Mouse (Mus musculus) intestine, postnatal 0 days (tissue): ENCODE results near the gene Manea. TPM values are rescaled to one million over a fixed set of nuclear protein-coding genes. Genes with fewer than 3 reads are reported as not detected.
"Not testable (repeated sequence)": the region's sequence is repeated elsewhere in the genome, so short reads cannot be mapped to it uniquely, and the experiment has no call there.

ENCODE experiments used
- ATAC-seq: fragments of 200-750 bp; cut with Nextera tagmentation; 2 replicates; pipeline ENCODE4 v1.8.0; 2017; ENCODE audit warnings: mild to moderate bottlenecking, moderate TSS enrichment, moderate library complexity
- H3K27ac ChIP-seq: fragments of 300-500 bp; sonication (generic); 2 replicates; pipeline ENCODE4 v1.5.1; 2014; ENCODE audit warnings: mild to moderate bottlenecking, low read depth, low read length, moderate library complexity
- H3K27me3 ChIP-seq: fragments of 300-500 bp; sonication (generic); replicated peaks from 2 replicates; pipeline ENCODE4 v1.6.1; 2014; ENCODE audit warnings: low read length, mixed read lengths; ENCODE audit not compliant: control insufficient read depth, insufficient read depth
- H3K36me3 ChIP-seq: fragments of 300-500 bp; sonication (generic); 2 replicates; pipeline ENCODE4 v1.6.1; 2014; ENCODE audit warnings: mild to moderate bottlenecking, moderate library complexity; ENCODE audit not compliant: control insufficient read depth, insufficient read depth
- H3K4me1 ChIP-seq: fragments of 300-500 bp; sonication (generic); replicated peaks from 2 replicates; pipeline ENCODE4 v1.6.1; 2014; ENCODE audit warnings: antibody characterized with exemption, low read length, mixed read lengths; ENCODE audit not compliant: control insufficient read depth, insufficient read depth
- H3K4me2 ChIP-seq: fragments of 300-500 bp; sonication (generic); replicated peaks from 2 replicates; pipeline ENCODE4 v1.6.1; 2014; ENCODE audit warnings: low read depth, mild to moderate bottlenecking, moderate library complexity
- H3K4me3 ChIP-seq: fragments of 300-500 bp; sonication (generic); 2 replicates; pipeline ENCODE4 v1.5.1; 2014; ENCODE audit warnings: low read depth, low read length
- H3K9ac ChIP-seq: fragments of 300-500 bp; sonication (generic); 2 replicates; pipeline ENCODE4 v1.6.1; 2014; ENCODE audit warnings: mild to moderate bottlenecking, low read depth, low read length
- H3K9me3 ChIP-seq: fragments of 300-500 bp; sonication (generic); 2 replicates; pipeline ENCODE4 v1.6.1; 2016; ENCODE audit warnings: mixed run types; ENCODE audit not compliant: control insufficient read depth
- CTCF ChIP-seq: sonication (generic); IDR thresholded peaks from 2 replicates; pipeline ENCODE4 v1.5.1; 2016; ENCODE audit warnings: low read depth, mild to moderate bottlenecking, control low read depth, antibody characterized with exemption, moderate library complexity
- WGBS: fragments of 180-500 bp; shearing (Covaris S2); extraction: QIAGEN DNeasy Blood & Tissue Kit; methylation state at CpG from one replicate; pipeline ENCODE4 v1.1.7; 2014; 5-methylcytosine and 5-hydroxymethylcytosine counted together
- polyA plus RNA-seq: library from polyadenylated mRNA; unstranded; fragments of >200 nt; fragmentation: Nextera tagmentation; extraction: Ambion mirVana; gene quantifications from 2 replicates; pipeline ENCODE4 v1.2.1, GENCODE M21; 2015

Manea gene
- polyA plus RNA-seq, 1 experiment from 2014 or later, result 5.0 TPM

- H3K4me1 ChIP-seq, result peaks cover 6% of the 10 kb centered on the region
- no peak for ATAC-seq
- no peaks in the 10 kb centered on the region for H3K27me3 ChIP-seq
- H3K27ac ChIP-seq, result no peak overlapping the region
- H3K9ac ChIP-seq, result no peak overlapping the region
- no peaks in the 10 kb centered on the region for H3K9me3 ChIP-seq
- H3K36me3 ChIP-seq, result no peaks in the 10 kb centered on the region; the same call in 1 of the 2 replicates
- no peak overlapping the region for H3K4me2 ChIP-seq
- no peak overlapping the region for H3K4me3 ChIP-seq
- TF ChIP-seq CTCF, result no peak
Observed at GRCm38 (mm10) chr4:26342346-26342745, 4.3 kb downstream of the Manea start.

DNA sequence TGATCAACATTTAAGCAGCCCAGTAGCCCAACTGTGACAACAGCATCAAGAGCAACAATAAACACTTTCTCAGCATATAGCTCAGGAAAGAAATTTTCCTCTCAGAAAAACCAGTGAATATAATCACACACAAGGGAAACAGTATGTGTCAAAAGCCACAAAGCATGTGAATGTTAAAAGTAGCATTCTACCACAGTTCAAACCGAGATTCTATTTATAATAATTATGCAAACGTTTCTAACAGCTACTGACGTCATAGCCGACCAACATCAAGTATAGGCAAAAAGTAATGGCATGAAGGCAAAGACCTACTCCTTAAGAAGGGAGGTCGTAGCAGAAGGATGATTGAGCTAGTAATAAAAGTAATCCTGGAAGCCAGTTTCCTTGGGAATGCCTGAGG lies 8.1 kb downstream of the Manea start:
- H3K4me2 ChIP-seq, result no peak overlapping the region
- H3K4me3 ChIP-seq, result no peak overlapping the region
- 81% methylated on average over 5 of the region's 5 CpGs for WGBS
- H3K27ac ChIP-seq, result no peak overlapping the region
- no peaks in the 10 kb centered on the region for H3K4me1 ChIP-seq
- TF ChIP-seq CTCF, result no peak
- no peak overlapping the region for H3K9ac ChIP-seq
- H3K36me3 ChIP-seq, result no peaks in the 10 kb centered on the region; the same call in 1 of the 2 replicates
- ATAC-seq, result no peak
- no peaks in the 10 kb centered on the region for H3K9me3 ChIP-seq
- no peaks in the 10 kb centered on the region for H3K27me3 ChIP-seq

- H3K4me3 ChIP-seq, result no peak overlapping the region
- 96% methylated on average over 5 of the region's 5 CpGs for WGBS
Observed at GRCm38 (mm10) chr4:26336563-26336962, 10.1 kb downstream of the Manea start.

GRCm38 (mm10) chr4:26304731-26305130 lies 42.0 kb downstream of the Manea start:
- H3K9ac ChIP-seq, H3K27ac ChIP-seq, H3K4me1 ChIP-seq, H3K9me3 ChIP-seq, H3K4me2 ChIP-seq, ATAC-seq, H3K27me3 ChIP-seq, H3K4me3 ChIP-seq, H3K36me3 ChIP-seq: not testable (repeated sequence)
- WGBS, result 88% methylated on average over 1 of the region's 1 CpGs

More at GRCm38 (mm10) chr4:26336563-26336962, 10.1 kb downstream of the Manea start:
- no peak overlapping the region for H3K27ac ChIP-seq
- ATAC-seq, result no peak
- no peak overlapping the region for H3K4me2 ChIP-seq
- H3K9me3 ChIP-seq, result no peaks in the 10 kb centered on the region
- no peaks in the 10 kb centered on the region; the same call in 1 of the 2 replicates for H3K36me3 ChIP-seq
- H3K4me1 ChIP-seq, result no peaks in the 10 kb centered on the region
- no peaks in the 10 kb centered on the region for H3K27me3 ChIP-seq
- no peak overlapping the region for H3K9ac ChIP-seq
- TF ChIP-seq CTCF, result no peak

GRCm38 (mm10) chr4:26277112-26277716 lies 69.5 kb downstream of the Manea start:
- no peaks in the 10 kb centered on the region for H3K27me3 ChIP-seq
- no peaks in the 10 kb centered on the region for H3K4me1 ChIP-seq
- H3K9me3 ChIP-seq, result no peaks in the 10 kb centered on the region
- no peaks in the 10 kb centered on the region for H3K36me3 ChIP-seq
- H3K4me3 ChIP-seq, result no peak overlapping the region
- TF ChIP-seq CTCF, result no peak
- H3K9ac ChIP-seq, result no peak overlapping the region
- WGBS, result 30% methylated on average over 1 of the region's 1 CpGs
- no peak for ATAC-seq
- no peak overlapping the region for H3K4me2 ChIP-seq
- no peak overlapping the region for H3K27ac ChIP-seq

DNA sequence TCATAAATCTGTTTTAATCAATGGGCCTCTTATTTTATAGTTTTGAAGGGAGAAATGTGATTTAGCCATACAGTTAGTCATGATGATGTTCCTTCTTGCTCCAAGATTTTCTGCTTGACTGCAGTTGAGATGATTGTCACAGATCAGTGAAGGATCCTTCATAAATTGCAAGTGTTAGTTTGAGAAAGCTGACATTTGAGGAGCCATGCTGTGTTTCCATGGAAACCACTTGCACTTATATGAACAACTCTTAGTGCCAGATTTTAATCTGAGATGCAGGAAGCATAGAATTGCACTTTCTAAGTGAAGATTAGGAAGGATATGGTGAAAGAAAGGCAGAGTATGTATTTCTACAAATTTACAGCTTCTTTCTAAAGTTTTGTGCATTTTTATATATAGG lies 70.4 kb downstream of the Manea start:
- Histone ChIP-seq H3K27ac (no peak overlapping the region), H3K9me3 (no peaks in the 10 kb centered on the region), H3K36me3 (no peaks in the 10 kb centered on the region), H3K27me3 (no peaks in the 10 kb centered on the region), H3K4me1 (no peaks in the 10 kb centered on the region), H3K4me3 (no peak overlapping the region), H3K9ac (no peak overlapping the region), H3K4me2 (no peak overlapping the region)
- ATAC-seq, result no peak
- TF ChIP-seq CTCF, result no peak

DNA sequence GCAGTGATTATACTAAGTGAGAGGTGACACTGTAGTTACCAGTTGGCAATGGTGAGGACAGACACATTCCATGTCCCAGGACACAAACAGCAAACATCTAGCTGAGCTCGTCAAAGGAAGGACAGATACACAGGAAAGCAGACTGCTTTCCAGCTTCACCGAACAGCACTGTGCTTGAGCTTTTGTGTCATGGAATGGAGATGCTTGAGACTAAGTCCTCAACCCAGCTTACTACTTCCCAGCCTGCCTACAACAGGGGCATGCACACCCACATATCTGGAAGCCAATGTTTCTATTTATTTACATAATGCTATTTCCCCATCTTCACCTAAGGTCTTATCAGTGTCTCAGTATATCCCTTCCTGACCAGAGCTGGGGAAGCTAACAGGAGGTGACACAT lies 70.9 kb downstream of the Manea start:
- Histone ChIP-seq H3K4me3 (no peak overlapping the region), H3K4me2 (no peak overlapping the region), H3K9ac (no peak overlapping the region), H3K27ac (no peak overlapping the region), H3K4me1 (no peaks in the 10 kb centered on the region), H3K36me3 (no peaks in the 10 kb centered on the region), H3K27me3 (no peaks in the 10 kb centered on the region), H3K9me3 (no peaks in the 10 kb centered on the region)
- WGBS, result 81% methylated on average over 2 of the region's 2 CpGs
- no peak for ATAC-seq
- no peak for TF ChIP-seq CTCF
